Mouse (Mus musculus) limb, embryonic 11.5 days (tissue): ENCODE data around the gene Fscn2. TPM values are rescaled to one million over a fixed set of nuclear protein-coding genes. Genes with fewer than 3 reads are reported as not detected.

Source experiments
- ATAC-seq: fragments of 200-750 bp; cut with Nextera tagmentation; 2 replicates; pipeline ENCODE4 v1.8.0; 2017; ENCODE audit warnings: low read depth; ENCODE audit not compliant: insufficient number of reproducible peaks, low FRiP score, low TSS enrichment
- DNase-seq: peaks from one replicate; pipeline ENCODE4 v3.0.0-alpha.2; 2015; ENCODE audit warnings: low spot score
- H3K27ac ChIP-seq: fragments of 300-500 bp; sonication (generic); replicated peaks from 2 replicates; pipeline ENCODE4 v1.5.1; 2014; ENCODE audit warnings: low read depth, mild to moderate bottlenecking, low read length
- H3K27me3 ChIP-seq: fragments of 300-500 bp; sonication (generic); 2 replicates; pipeline ENCODE4 v1.6.1; 2014; ENCODE audit warnings: mild to moderate bottlenecking, low read length, mixed read lengths; ENCODE audit not compliant: control insufficient read depth, insufficient read depth
- H3K36me3 ChIP-seq: fragments of 300-500 bp; sonication (generic); 2 replicates; pipeline ENCODE4 v1.6.1; 2014; ENCODE audit warnings: mild to moderate bottlenecking, low read length, moderate library complexity, mixed read lengths; ENCODE audit not compliant: control insufficient read depth, insufficient read depth
- H3K4me1 ChIP-seq: fragments of 300-500 bp; sonication (generic); 2 replicates; pipeline ENCODE4 v1.6.1; 2014; ENCODE audit warnings: low read length, mixed read lengths; ENCODE audit not compliant: control insufficient read depth, insufficient read depth
- H3K4me2 ChIP-seq: fragments of 300-500 bp; sonication (generic); 2 replicates; pipeline ENCODE4 v1.6.1; 2014; ENCODE audit warnings: low read depth, mild to moderate bottlenecking, moderate library complexity; ENCODE audit not compliant: severe bottlenecking
- H3K4me3 ChIP-seq: fragments of 300-500 bp; sonication (generic); 2 replicates; pipeline ENCODE4 v1.5.1; 2014; ENCODE audit warnings: low read depth, low read length
- H3K9ac ChIP-seq: fragments of 300-500 bp; sonication (generic); 2 replicates; pipeline ENCODE4 v1.6.1; 2014; ENCODE audit warnings: mild to moderate bottlenecking, low read length
- H3K9me3 ChIP-seq: fragments of 300-500 bp; sonication (generic); 2 replicates; pipeline ENCODE4 v1.6.1; 2016; ENCODE audit warnings: low read length; ENCODE audit not compliant: control insufficient read depth
- WGBS: fragments of 180-500 bp; shearing (Covaris S2); extraction: QIAGEN DNeasy Blood & Tissue Kit; methylation state at CpG from one replicate; pipeline ENCODE4 v1.1.7; 2014; 5-methylcytosine and 5-hydroxymethylcytosine counted together
- polyA plus RNA-seq: library from polyadenylated mRNA; unstranded; fragments of >200 nt; fragmentation: Nextera tagmentation; extraction: Ambion mirVana; gene quantifications from 2 replicates; pipeline ENCODE4 v1.2.1, GENCODE M21; 2014

Gene Fscn2
- polyA plus RNA-seq, 1 experiment from 2014 or later: 0.47 TPM

- Histone ChIP-seq H3K4me2 (peak overlapping the region; percentile 85), H3K4me1 (peaks cover 16% of the 10 kb centered on the region), H3K9me3 (no peaks in the 10 kb centered on the region), H3K27ac (peak overlapping the region; percentile 96), H3K9ac (peak overlapping the region; percentile 85), H3K36me3 (no peaks in the 10 kb centered on the region), H3K27me3 (no peaks in the 10 kb centered on the region), H3K4me3 (peak overlapping the region; percentile 46)
- 0 out of 2 replicates have a peak, but pooled peaks have one; percentile 4 for ATAC-seq
- WGBS: 23% methylated on average over 13 of the region's 13 CpGs
- DNase-seq: peak; percentile 53
Observed at GRCm38 (mm10) chr11:120316690-120317254, 44.6 kb upstream of the Fscn2 start.

- no peaks in the 10 kb centered on the region for H3K9me3 ChIP-seq
- DNase-seq: no peak
Observed at GRCm38 (mm10) chr11:120317456-120317855, 43.9 kb upstream of the Fscn2 start.

GRCm38 (mm10) chr11:120319310-120319709 is 42.0 kb upstream of the Fscn2 start:
- 89% methylated on average over 5 of the region's 5 CpGs for WGBS
- Histone ChIP-seq H3K9ac (no peak overlapping the region), H3K4me2 (no peak overlapping the region), H3K9me3 (no peaks in the 10 kb centered on the region), H3K4me3 (no peak overlapping the region), H3K27me3 (no peaks in the 10 kb centered on the region), H3K4me1 (peaks cover 13% of the 10 kb centered on the region), H3K36me3 (no peaks in the 10 kb centered on the region), H3K27ac (no peak overlapping the region)
- DNase-seq (no peak), ATAC-seq (no peak)

More at GRCm38 (mm10) chr11:120317456-120317855, 43.9 kb upstream of the Fscn2 start:
- Histone ChIP-seq H3K36me3 (no peaks in the 10 kb centered on the region), H3K4me2 (no peak overlapping the region), H3K4me3 (no peak overlapping the region), H3K27ac (no peak overlapping the region), H3K9ac (no peak overlapping the region), H3K4me1 (peaks cover 13% of the 10 kb centered on the region), H3K27me3 (no peaks in the 10 kb centered on the region)
- ATAC-seq: no peak
- 71% methylated on average over 7 of the region's 7 CpGs for WGBS

GRCm38 (mm10) chr11:120320156-120320555 is 41.2 kb upstream of the Fscn2 start:
- DNase-seq: no peak
- H3K9ac ChIP-seq: no peak overlapping the region
- no peak for ATAC-seq
- H3K27me3 ChIP-seq: no peaks in the 10 kb centered on the region
- H3K27ac ChIP-seq: no peak overlapping the region
- no peaks in the 10 kb centered on the region for H3K9me3 ChIP-seq
- H3K36me3 ChIP-seq: no peaks in the 10 kb centered on the region
- H3K4me3 ChIP-seq: no peak overlapping the region
- H3K4me2 ChIP-seq: no peak overlapping the region
- 95% methylated on average over 10 of the region's 10 CpGs for WGBS
- peaks cover 11% of the 10 kb centered on the region for H3K4me1 ChIP-seq

GRCm38 (mm10) chr11:120335431-120336021 is 25.8 kb upstream of the Fscn2 start:
- no peaks in the 10 kb centered on the region for H3K4me1 ChIP-seq
- WGBS: 87% methylated on average over 6 of the region's 6 CpGs
- H3K27ac ChIP-seq: no peak overlapping the region
- H3K36me3 ChIP-seq: no peaks in the 10 kb centered on the region
- no peaks in the 10 kb centered on the region for H3K9me3 ChIP-seq
- H3K4me3 ChIP-seq: no peak overlapping the region
- DNase-seq (no peak), ATAC-seq (no peak)
- H3K27me3 ChIP-seq: no peaks in the 10 kb centered on the region
- H3K9ac ChIP-seq: no peak overlapping the region
- H3K4me2 ChIP-seq: no peak overlapping the region

- Histone ChIP-seq H3K4me1 (no peaks in the 10 kb centered on the region), H3K4me3 (no peak overlapping the region), H3K36me3 (no peaks in the 10 kb centered on the region), H3K9me3 (no peaks in the 10 kb centered on the region), H3K27ac (no peak overlapping the region), H3K4me2 (no peak overlapping the region), H3K27me3 (no peaks in the 10 kb centered on the region), H3K9ac (no peak overlapping the region)
- ATAC-seq: no peak
- DNase-seq: no peak
- WGBS: 50% methylated on average over 2 of the region's 2 CpGs
Observed at GRCm38 (mm10) chr11:120337447-120337846, 23.9 kb upstream of the Fscn2 start.

- no peak overlapping the region for H3K27ac ChIP-seq
- H3K4me3 ChIP-seq: no peak overlapping the region
- no peak for ATAC-seq
- no peaks in the 10 kb centered on the region for H3K36me3 ChIP-seq
- no peaks in the 10 kb centered on the region for H3K27me3 ChIP-seq
- H3K9ac ChIP-seq: no peak overlapping the region
- no peaks in the 10 kb centered on the region for H3K4me1 ChIP-seq
- 80% methylated on average over 3 of the region's 3 CpGs for WGBS
- peak; percentile 13 for DNase-seq
- no peak overlapping the region for H3K4me2 ChIP-seq
- no peaks in the 10 kb centered on the region for H3K9me3 ChIP-seq
Observed at GRCm38 (mm10) chr11:120338786-120339185, 22.5 kb upstream of the Fscn2 start.

- 89% methylated on average over 10 of the region's 10 CpGs for WGBS
- H3K27ac ChIP-seq: no peak overlapping the region
- ATAC-seq (no peak), DNase-seq (peak; percentile 19)
- H3K9ac ChIP-seq: no peak overlapping the region
- H3K27me3 ChIP-seq: no peaks in the 10 kb centered on the region
- H3K4me1 ChIP-seq: no peaks in the 10 kb centered on the region
- H3K4me3 ChIP-seq: no peak overlapping the region
- no peaks in the 10 kb centered on the region for H3K9me3 ChIP-seq
- no peak overlapping the region for H3K4me2 ChIP-seq
- H3K36me3 ChIP-seq: no peaks in the 10 kb centered on the region
Observed at GRCm38 (mm10) chr11:120339978-120340513, 21.3 kb upstream of the Fscn2 start.
